Mouse (Mus musculus) forebrain, embryonic 12.5 days (tissue): ENCODE measurements at regions not wholly inside any gene's neighbourhood (a gene's known extent, or its start where the extent isn't known, plus 50 kb on each side); places are given as distances from the start of the nearest gene placed in this dataset.
A peak's percentile ranks its signal among the peaks of the same experiment; 100 is the strongest.

Source experiments
- ATAC-seq: fragments of 200-750 bp; cut with Nextera tagmentation; 2 replicates; pipeline ENCODE4 v1.8.0; 2017; ENCODE audit warnings: moderate TSS enrichment; ENCODE audit not compliant: low FRiP score
- H3K27ac ChIP-seq: fragments of 300-500 bp; sonication (generic); 2 replicates; pipeline ENCODE4 v1.5.1; 2016; ENCODE audit warnings: mild to moderate bottlenecking
- H3K27me3 ChIP-seq: fragments of 300-500 bp; sonication (generic); 2 replicates; pipeline ENCODE4 v1.6.1; 2016; ENCODE audit warnings: mild to moderate bottlenecking
- H3K36me3 ChIP-seq: fragments of 300-500 bp; sonication (generic); replicated peaks from 2 replicates; pipeline ENCODE4 v1.6.1; 2016; ENCODE audit warnings: mild to moderate bottlenecking
- H3K4me1 ChIP-seq: fragments of 300-500 bp; sonication (generic); 2 replicates; pipeline ENCODE4 v1.6.1; 2016
- H3K4me2 ChIP-seq: fragments of 300-500 bp; sonication (generic); 2 replicates; pipeline ENCODE4 v1.6.1; 2016; ENCODE audit warnings: mild to moderate bottlenecking, moderate library complexity
- H3K4me3 ChIP-seq: fragments of 300-500 bp; sonication (generic); replicated peaks from 2 replicates; pipeline ENCODE4 v1.5.1; 2016; ENCODE audit warnings: mild to moderate bottlenecking
- H3K9ac ChIP-seq: fragments of 300-500 bp; sonication (generic); 2 replicates; pipeline ENCODE4 v1.6.1; 2016; ENCODE audit warnings: mild to moderate bottlenecking
- H3K9me3 ChIP-seq: fragments of 300-500 bp; sonication (generic); 2 replicates; pipeline ENCODE4 v1.6.1; 2016
- WGBS: fragments of 180-500 bp; shearing (Covaris S2); methylation state at CpG from one replicate; pipeline ENCODE4 v1.1.7; 2016; 5-methylcytosine and 5-hydroxymethylcytosine counted together

- no peaks in the 10 kb centered on the region; the same call in 1 of the 2 replicates for H3K4me1 ChIP-seq
Observed at GRCm38 (mm10) chr4:35417866-35418265, 191.9 kb upstream of the C9orf72 start.

GRCm38 (mm10) chr4:35413488-35413887 lies 187.5 kb upstream of the C9orf72 start:
- H3K27ac ChIP-seq: no peak overlapping the region
- WGBS: 57% methylated on average over 3 of the region's 3 CpGs
- no peak for ATAC-seq
- H3K4me2 ChIP-seq: no peak overlapping the region
- no peak overlapping the region for H3K9ac ChIP-seq
- H3K27me3 ChIP-seq: no peaks in the 10 kb centered on the region
- no peaks in the 10 kb centered on the region for H3K9me3 ChIP-seq
- H3K36me3 ChIP-seq: no peaks in the 10 kb centered on the region
- no peak overlapping the region for H3K4me3 ChIP-seq
- no peaks in the 10 kb centered on the region; the same call in 1 of the 2 replicates for H3K4me1 ChIP-seq

More at GRCm38 (mm10) chr4:35417866-35418265, 191.9 kb upstream of the C9orf72 start:
- Histone ChIP-seq H3K4me3 (no peak overlapping the region), H3K9ac (no peak overlapping the region), H3K36me3 (no peaks in the 10 kb centered on the region), H3K27ac (no peak overlapping the region), H3K4me2 (no peak overlapping the region), H3K9me3 (no peaks in the 10 kb centered on the region), H3K27me3 (no peaks in the 10 kb centered on the region)
- 65% methylated on average over 3 of the region's 3 CpGs for WGBS
- peak; percentile 58 for ATAC-seq

GRCm38 (mm10) chr4:35405301-35406006 lies 179.5 kb upstream of the C9orf72 start:
- Histone ChIP-seq H3K4me2 (no peak overlapping the region), H3K27me3 (no peaks in the 10 kb centered on the region), H3K36me3 (no peaks in the 10 kb centered on the region), H3K9ac (no peak overlapping the region), H3K9me3 (no peaks in the 10 kb centered on the region), H3K27ac (no peak overlapping the region), H3K4me3 (no peak overlapping the region), H3K4me1 (no peaks in the 10 kb centered on the region; the same call in 1 of the 2 replicates)
- 62% methylated on average over 7 of the region's 7 CpGs for WGBS
- no peak for ATAC-seq

- Histone ChIP-seq H3K27me3 (no peaks in the 10 kb centered on the region), H3K9ac (no peak overlapping the region), H3K36me3 (no peaks in the 10 kb centered on the region), H3K27ac (no peak overlapping the region), H3K4me2 (no peak overlapping the region), H3K4me1 (no peaks in the 10 kb centered on the region; the same call in 1 of the 2 replicates), H3K9me3 (no peaks in the 10 kb centered on the region), H3K4me3 (no peak overlapping the region)
- no peak for ATAC-seq
- 87% methylated on average over 2 of the region's 2 CpGs for WGBS
Observed at GRCm38 (mm10) chr4:35404068-35404467, 178.1 kb upstream of the C9orf72 start.

GRCm38 (mm10) chr4:35403594-35403993 lies 177.6 kb upstream of the C9orf72 start:
- H3K4me2 ChIP-seq: no peak overlapping the region
- 93% methylated on average over 6 of the region's 6 CpGs for WGBS
- no peak overlapping the region for H3K9ac ChIP-seq
- no peaks in the 10 kb centered on the region for H3K9me3 ChIP-seq
- no peak for ATAC-seq
- H3K4me3 ChIP-seq: no peak overlapping the region
- H3K36me3 ChIP-seq: no peaks in the 10 kb centered on the region
- H3K4me1 ChIP-seq: no peaks in the 10 kb centered on the region; the same call in 1 of the 2 replicates
- no peaks in the 10 kb centered on the region for H3K27me3 ChIP-seq
- no peak overlapping the region for H3K27ac ChIP-seq

GRCm38 (mm10) chr4:35402376-35403133 lies 176.6 kb upstream of the C9orf72 start:
- Histone ChIP-seq H3K36me3 (no peaks in the 10 kb centered on the region), H3K27me3 (no peaks in the 10 kb centered on the region), H3K4me2 (no peak overlapping the region), H3K27ac (no peak overlapping the region), H3K9ac (no peak overlapping the region), H3K9me3 (no peaks in the 10 kb centered on the region), H3K4me3 (no peak overlapping the region), H3K4me1 (no peaks in the 10 kb centered on the region; the same call in 1 of the 2 replicates)
- 68% methylated on average over 9 of the region's 9 CpGs for WGBS
- no peak for ATAC-seq

- no peak for ATAC-seq
- H3K36me3 ChIP-seq: no peaks in the 10 kb centered on the region
- H3K9me3 ChIP-seq: no peaks in the 10 kb centered on the region
- no peaks in the 10 kb centered on the region; the same call in 1 of the 2 replicates for H3K4me1 ChIP-seq
- no peak overlapping the region for H3K9ac ChIP-seq
- no peak overlapping the region for H3K4me2 ChIP-seq
- H3K4me3 ChIP-seq: no peak overlapping the region
- no peak overlapping the region for H3K27ac ChIP-seq
- no peaks in the 10 kb centered on the region for H3K27me3 ChIP-seq
- 77% methylated on average over 4 of the region's 4 CpGs for WGBS
Observed at GRCm38 (mm10) chr4:35401783-35402182, 175.8 kb upstream of the C9orf72 start.

GRCm38 (mm10) chr4:35400511-35400910 lies 174.5 kb upstream of the C9orf72 start:
- Histone ChIP-seq H3K36me3 (no peaks in the 10 kb centered on the region), H3K27me3 (no peaks in the 10 kb centered on the region), H3K9ac (no peak overlapping the region), H3K27ac (no peak overlapping the region), H3K4me1 (peaks cover under 1% of the 10 kb centered on the region; the same call in 1 of the 2 replicates), H3K9me3 (no peaks in the 10 kb centered on the region), H3K4me3 (no peak overlapping the region), H3K4me2 (no peak overlapping the region)
- WGBS: 79% methylated on average over 6 of the region's 6 CpGs
- ATAC-seq: no peak

GRCm38 (mm10) chr4:35395583-35395877 lies 169.6 kb upstream of the C9orf72 start:
- 0 out of 2 replicates have a peak, but pooled peaks cover 2% of the 10 kb centered on the region for H3K9me3 ChIP-seq
- 81% methylated on average over 5 of the region's 5 CpGs for WGBS
- H3K4me2 ChIP-seq: no peak overlapping the region
- ATAC-seq: peak; percentile 17; the same call in 1 of the 2 replicates
- no peak overlapping the region for H3K4me3 ChIP-seq
- H3K9ac ChIP-seq: no peak overlapping the region
- H3K4me1 ChIP-seq: peaks cover 7% of the 10 kb centered on the region; the same call in 1 of the 2 replicates
- H3K36me3 ChIP-seq: no peaks in the 10 kb centered on the region
- H3K27ac ChIP-seq: no peak overlapping the region
- no peaks in the 10 kb centered on the region for H3K27me3 ChIP-seq

- Histone ChIP-seq H3K9ac (no peak overlapping the region), H3K4me1 (peaks cover 7% of the 10 kb centered on the region; the same call in 1 of the 2 replicates), H3K9me3 (0 out of 2 replicates have a peak, but pooled peaks cover 2% of the 10 kb centered on the region), H3K36me3 (no peaks in the 10 kb centered on the region), H3K27me3 (no peaks in the 10 kb centered on the region), H3K4me2 (no peak overlapping the region), H3K4me3 (no peak overlapping the region), H3K27ac (no peak overlapping the region)
- ATAC-seq: peak; percentile 39; the same call in 1 of the 2 replicates
- 65% methylated on average over 16 of the region's 16 CpGs for WGBS
Observed at GRCm38 (mm10) chr4:35394821-35395582, 169.0 kb upstream of the C9orf72 start.

- H3K4me2 ChIP-seq: no peak overlapping the region
- peaks cover 4% of the 10 kb centered on the region; the same call in 1 of the 2 replicates for H3K27me3 ChIP-seq
- peak; percentile 54; the same call in 1 of the 2 replicates for ATAC-seq
- H3K36me3 ChIP-seq: no peaks in the 10 kb centered on the region
- H3K4me3 ChIP-seq: no peak overlapping the region
- peaks cover 5% of the 10 kb centered on the region; the same call in 1 of the 2 replicates for H3K9me3 ChIP-seq
- H3K9ac ChIP-seq: no peak overlapping the region
- WGBS: 36% methylated on average over 4 of the region's 4 CpGs
- peaks cover 10% of the 10 kb centered on the region for H3K4me1 ChIP-seq
- no peak overlapping the region for H3K27ac ChIP-seq
Observed at GRCm38 (mm10) chr4:35375791-35376190, 149.8 kb upstream of the C9orf72 start.
